Mouse (Mus musculus): ENCODE data around the gene Lmbr1l.
"Not testable (repeated sequence)": the region's sequence is repeated elsewhere in the genome, so short reads cannot be mapped to it uniquely, and the experiment has no call there.

Lmbr1l gene

DNA sequence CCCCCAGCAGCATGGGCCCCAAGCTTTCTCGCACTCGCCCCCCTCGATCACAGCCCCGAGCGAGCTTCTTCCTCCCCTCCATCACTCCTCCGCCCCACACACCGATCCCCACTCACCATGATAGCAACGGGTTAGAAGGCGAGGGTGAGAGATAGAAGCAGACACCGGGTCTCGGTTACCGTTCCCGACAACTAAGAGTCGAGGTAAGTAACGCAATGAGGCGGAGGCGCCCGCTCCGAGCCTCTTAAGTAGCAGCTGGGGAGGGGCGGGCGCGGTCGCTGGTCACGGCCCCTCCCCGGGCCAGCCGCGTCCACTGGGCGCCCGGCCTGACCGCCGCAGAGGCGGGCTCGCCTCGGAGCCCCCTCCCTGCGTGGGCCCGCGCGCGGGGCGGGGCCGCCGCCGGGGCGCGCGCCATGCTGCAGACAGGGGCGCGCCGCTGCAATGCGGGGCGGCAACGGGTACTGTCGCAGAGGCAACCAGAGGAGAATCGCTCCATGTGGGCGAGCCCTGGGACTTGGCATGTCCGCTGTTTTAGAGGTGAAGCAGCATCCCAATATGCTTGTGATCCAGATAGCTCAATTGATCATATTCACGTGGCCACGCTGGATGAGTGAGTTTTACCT lies 16.3 kb upstream of the Lmbr1l start, which contains the start of gene Tuba1b:
Gene Tuba1b (minus strand): TSS at position 349 of the 623 bp plus-strand sequence.
- DNase-seq (ENCODE audit: low read depth, low spot score): peak; percentile 88

DNA sequence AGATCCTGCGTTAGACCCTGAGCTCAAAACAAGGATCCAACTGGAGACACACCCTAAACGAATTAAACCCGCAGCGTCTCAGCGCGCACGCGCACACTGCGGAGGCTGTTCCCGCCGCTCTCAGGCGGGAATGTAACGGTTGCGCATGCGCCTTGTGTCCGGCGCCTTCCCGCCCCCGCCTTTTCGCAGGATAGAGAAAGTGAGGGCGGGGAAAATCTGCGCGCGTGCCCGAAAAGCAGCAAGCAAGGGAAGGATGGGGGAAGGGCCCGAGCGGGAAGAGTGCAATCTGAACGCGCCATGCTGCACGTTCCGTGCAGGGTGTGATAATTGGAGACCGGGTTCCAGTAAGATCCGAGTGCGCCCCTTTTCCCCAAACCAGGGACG lies 15.8 kb upstream of the Lmbr1l start:
- DNase-seq (ENCODE audit: low read depth, low spot score): peak; percentile 98

DNA sequence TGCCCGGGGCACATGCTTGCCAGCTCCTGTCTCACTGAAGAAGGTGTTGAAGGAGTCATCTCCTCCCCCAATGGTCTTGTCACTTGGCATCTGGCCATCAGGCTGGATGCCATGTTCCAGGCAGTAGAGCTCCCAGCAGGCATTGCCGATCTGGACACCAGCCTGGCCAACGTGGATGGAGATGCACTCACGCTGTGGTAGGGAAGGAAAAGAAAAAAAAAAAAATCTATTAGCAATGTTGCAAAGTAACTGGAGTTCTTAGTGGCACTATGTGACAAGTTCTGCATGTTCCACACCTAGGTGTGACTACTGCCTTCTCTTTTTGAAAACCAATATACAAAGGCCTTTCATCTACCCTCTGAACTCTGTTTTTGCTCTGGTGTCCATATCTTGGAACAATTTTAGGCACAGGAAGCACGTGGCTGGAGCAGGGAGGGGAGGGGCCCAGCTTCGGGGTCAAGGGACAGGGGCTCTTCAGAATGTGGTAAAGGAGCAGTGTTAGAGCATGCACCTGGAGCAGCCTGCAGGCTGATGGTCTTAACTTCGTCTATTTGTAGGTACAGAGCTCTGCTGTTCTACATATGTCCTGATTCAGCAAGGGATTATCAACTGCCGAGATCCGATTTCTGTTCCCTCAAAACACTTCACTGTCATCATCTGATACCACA lies 15.1 kb upstream of the Lmbr1l start:
- not testable (repeated sequence) for DNase-seq (ENCODE audit: low read depth, low spot score)

DNA sequence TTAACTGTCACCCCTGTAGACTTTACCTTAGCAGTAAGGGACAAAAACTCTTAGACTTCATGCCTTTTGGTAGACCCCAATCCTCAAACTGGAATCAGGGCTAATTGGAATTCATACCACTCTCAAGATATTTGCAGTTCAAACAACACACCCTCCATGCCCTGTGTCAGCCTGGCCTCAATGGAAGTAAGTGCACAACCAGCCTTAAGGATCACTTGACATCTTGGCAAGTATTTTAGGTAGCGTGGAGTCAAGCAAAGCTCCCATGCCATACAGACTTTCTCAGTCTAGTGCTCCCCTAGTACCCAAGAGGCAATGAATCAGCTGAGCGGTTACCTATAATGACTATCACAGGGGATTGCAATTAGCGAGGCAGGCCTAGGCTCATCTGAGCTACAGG lies 13.0 kb upstream of the Lmbr1l start:
- no peak for DNase-seq (ENCODE audit: low read depth, low spot score)

DNA sequence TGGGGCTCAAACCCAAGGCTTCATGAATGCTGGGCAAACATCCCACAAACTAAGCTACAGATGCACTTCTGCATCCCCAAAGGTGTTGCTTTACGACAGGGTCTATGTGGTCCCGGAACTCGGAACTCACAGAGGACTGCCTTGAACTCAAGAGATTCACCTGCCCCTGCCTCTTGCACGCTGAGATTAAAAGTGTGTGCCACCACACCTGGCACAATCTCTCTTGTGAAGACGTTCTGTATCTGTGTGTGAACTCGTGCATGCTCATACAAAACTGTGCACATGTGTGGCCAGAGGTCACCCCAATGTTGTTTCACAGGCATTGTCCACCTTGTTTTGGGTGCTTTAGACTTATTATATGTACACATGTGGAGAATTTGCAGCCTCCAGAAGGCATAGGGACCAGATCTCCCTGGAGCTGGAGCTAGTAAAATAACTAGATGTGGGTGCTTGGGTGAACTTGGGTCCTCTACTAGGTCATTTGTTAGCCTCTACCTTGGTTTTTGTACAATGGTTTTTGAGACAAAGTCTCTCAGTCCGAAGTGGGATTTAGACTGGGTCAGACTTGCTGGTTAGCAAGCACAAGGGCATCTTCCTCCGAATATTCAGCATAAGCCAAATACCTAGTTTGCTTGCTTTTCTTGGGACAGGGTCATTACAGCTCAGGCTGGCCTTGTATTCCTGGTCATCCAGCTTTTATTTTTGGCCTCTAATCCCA lies 12.1 kb upstream of the Lmbr1l start:
- DNase-seq (ENCODE audit: low read depth, low spot score): no peak

DNA sequence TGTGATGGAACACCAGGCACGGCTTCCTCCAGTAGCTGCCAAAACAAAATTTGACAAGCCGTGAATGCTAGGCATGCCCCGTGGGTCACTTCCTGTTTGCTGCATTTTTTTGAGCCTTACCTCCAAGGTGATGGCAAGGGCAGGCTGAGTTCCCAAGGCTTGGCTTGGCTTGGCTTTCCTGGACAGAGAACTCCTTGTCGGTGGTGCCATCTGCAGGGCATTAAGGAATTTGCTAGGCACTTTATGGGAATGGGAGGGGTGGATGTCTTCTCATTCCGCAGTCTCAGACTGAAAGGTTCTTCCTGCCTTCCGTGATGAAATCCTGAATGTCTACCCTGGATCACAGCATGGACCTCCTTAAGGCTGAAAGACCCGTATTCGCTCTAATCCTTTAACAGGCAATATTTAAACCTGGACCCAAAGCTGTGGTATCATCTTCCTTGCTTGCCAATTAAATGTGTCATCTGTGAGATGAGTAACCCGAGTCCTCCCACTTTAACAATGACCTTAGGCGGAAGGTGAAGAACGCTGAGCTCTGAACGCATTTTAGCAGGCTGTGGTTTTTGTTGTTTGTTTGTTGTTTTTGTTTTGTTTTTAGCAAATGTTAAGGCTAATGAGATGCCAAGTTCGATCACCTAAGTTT lies 10.7 kb upstream of the Lmbr1l start:
- DNase-seq (ENCODE audit: low read depth, low spot score): peak; percentile 78

DNA sequence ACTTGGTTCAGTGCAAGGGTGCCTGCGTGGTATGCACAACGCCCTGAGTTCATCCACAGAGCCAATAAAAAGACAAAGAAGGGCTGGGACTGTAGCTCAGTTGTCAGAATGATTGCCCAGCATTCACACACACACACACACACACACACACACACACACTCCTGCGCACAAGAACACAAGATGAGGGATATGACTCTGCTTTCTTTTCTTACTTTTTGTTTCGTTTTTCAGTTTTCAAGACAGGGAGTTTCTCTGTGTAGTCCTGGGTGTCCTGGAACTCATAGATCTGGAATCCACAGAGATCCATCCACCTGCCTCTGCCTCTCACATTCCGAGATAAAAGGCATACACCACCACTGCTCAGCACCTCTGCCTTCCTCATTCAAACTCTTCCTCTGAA lies 9.5 kb upstream of the Lmbr1l start:
- DNase-seq (ENCODE audit: low read depth, low spot score): no peak

DNA sequence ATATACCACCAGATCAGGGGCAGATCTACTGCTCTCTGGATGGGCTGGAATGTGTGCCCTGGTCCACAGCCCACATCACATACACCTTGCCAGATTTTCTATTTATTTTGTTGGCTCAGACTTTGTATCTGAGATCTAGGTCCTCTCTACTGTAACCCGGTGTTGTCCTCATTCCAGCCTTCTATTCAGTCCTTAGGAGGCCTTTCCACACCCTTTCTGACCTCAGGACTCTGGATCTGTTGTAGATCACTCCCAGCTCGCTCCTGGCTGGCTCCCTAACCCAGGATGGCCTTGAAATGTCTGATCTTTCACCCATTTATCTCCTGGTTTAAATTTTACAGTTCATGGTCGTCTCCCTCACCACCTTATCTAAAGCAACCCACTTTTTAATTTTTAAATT lies 6.7 kb upstream of the Lmbr1l start:
- no peak for DNase-seq (ENCODE audit: low read depth, low spot score)

DNA sequence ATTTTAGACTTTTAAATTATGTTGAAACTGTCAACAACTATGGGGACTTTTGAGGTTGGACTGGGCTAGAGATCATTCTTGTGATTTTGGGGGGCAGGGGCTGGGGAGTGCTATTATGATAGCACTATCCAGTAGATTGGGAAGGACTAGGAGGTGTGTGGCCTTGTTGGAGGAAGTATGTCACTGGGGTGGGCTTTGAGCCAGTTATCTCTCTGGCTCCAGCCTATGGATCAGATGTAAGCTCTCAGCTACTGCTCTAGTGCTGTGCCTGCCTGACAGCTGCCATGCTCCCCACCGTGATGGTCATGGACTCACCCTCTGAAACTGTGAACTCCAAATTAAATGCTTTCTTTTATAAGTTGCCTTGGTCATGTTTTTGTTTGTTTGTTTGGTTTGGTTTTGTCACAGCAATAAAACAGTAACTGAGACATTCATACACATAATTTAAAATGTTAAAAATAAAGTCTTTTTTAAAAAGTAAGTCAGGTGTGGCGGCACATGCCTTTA lies 5.1 kb upstream of the Lmbr1l start:
- DNase-seq (ENCODE audit: low read depth, low spot score): no peak

DNA sequence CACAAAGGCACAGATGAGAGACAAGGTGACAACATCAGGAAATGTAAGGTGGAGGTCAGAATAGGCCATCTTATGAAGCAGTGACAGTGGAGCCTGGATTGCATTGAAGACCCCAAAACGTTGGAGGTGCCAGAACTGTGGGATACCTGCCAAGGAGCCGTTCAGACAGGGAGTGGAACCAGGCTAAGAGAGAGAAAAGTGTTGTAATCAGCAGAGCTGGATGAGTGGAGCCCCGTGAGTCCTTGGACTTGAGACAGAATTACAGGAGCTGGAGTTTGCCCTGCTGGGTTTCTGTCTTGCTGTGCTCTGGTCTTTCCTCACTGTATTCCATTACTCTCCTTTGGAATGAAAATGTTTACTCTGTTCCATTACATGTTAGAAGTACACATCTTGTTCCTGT lies 4.5 kb upstream of the Lmbr1l start:
- no peak for DNase-seq (ENCODE audit: low read depth, low spot score)

DNA sequence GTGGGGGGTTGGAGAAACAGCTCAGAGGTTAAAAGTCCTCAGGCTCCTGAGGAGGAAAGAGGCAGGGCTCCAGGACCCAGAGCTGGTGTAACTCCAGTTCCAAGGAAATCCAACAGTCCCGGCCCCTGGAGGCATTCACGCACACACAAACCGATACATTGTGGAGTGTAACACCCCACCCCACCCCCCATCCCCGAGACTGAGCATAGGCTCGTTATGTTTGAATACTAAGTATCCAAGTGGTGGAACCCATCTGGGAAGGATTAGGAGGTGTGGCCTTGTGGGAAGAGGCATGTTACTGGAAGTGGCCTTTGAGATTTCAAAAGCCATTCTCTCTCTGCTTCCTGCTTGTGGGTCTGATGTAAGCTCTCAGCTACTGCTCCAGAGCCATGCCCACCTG lies 3.5 kb upstream of the Lmbr1l start:
- DNase-seq (ENCODE audit: low read depth, low spot score): no peak

DNA sequence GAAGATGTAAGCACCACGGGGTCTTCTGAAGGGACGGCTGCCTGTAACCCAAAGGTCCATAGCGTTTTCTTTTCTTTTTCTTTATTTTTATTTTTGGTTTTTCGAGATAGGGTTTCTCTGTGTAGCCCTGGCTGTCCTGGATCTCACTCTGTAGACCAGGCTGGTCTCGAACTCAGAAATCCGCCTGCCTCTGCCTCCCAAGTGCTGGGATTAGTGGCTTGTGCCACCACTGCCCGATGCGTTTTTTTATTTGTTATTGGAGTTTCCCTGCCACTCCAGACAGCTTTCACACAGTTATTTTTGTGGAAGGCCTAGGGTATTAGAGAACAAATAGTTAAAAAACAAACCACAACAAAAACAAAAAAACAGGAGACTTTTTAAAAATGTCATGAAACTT lies 466 bp upstream of the Lmbr1l start:
- DNase-seq (ENCODE audit: low read depth, low spot score): not testable (repeated sequence)

DNA sequence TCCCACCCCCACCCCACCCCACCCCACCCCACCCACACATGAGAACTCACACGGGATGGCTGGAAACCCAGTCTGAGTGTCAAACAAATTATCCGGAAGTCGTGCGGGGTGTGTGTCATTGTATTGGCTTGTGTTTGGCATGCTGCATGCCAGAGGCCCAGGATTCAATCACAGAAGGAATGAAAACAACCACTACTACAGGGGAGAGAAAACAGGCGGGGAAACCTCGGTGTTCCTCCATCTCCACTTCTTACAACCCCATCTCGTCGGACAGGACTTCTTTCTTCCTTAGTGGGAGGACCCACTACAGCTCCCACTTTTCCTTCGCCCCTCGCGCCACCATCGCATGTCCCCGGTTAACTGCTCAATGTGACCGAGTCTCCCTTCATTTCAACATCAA lies 940 bp downstream of the Lmbr1l start:
- no peak for DNase-seq (ENCODE audit: low read depth, low spot score)

DNA sequence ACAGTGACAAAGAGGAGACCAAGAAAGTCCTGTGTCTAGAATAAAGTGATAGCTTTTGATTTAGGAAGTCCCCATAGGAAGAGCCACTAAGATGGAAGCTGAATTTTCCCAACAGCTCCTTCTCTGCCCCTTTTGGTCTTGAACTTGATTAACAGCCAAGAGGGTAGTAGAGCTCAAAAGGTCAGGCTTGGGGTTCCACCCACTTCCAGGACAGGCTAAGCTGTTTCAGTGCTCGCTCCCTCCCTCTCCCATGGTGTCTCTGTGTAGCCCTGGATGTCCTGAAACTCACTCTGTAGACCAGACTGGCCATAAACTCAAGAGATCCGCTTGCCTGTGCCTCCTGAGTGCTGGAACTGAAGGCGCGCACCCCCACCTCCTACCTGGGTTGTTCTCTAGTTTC lies 2.0 kb downstream of the Lmbr1l start:
- DNase-seq (ENCODE audit: low read depth, low spot score): no peak

DNA sequence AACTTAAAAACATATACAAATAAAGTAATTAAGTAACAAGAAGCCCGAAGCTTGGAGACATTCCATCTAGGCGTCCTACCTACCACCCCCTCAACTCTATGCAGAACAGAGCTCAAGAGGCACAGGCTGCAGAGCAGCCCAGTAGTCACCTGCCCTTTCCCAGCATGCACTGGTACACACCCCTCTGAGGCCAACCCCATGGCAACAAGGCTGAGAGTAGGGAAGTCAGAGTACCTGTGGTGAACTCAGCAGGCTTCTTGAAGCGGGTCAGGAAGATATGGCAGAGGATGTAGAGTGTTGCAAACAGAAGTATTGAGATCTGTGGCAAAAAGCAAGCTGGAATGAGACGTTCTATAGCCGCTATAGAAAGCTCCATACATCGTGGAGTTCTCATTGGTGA lies 3.1 kb downstream of the Lmbr1l start:
- no peak for DNase-seq (ENCODE audit: low read depth, low spot score)

DNA sequence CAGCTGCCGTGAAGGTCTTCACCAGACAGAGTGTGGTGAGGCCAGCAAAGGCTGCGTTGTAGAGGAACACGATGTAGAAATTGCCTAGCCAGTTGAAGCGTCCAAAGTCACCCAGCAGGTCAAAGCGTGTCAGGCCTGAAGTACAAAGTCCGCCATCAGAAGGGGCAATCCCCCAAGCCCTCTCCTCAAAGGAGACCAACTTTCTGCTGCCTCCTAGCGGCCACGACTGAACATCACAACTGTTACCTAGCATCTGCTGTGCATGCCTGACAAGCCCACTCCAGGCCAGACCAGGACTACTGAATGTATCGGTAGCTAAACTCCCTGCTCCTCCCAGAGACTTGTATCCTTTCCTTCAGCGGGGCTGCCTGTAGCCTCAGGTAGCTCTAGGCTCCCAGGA lies 13.3 kb downstream of the Lmbr1l start:
- peak; percentile 65 for DNase-seq (ENCODE audit: low read depth, low spot score)

DNA sequence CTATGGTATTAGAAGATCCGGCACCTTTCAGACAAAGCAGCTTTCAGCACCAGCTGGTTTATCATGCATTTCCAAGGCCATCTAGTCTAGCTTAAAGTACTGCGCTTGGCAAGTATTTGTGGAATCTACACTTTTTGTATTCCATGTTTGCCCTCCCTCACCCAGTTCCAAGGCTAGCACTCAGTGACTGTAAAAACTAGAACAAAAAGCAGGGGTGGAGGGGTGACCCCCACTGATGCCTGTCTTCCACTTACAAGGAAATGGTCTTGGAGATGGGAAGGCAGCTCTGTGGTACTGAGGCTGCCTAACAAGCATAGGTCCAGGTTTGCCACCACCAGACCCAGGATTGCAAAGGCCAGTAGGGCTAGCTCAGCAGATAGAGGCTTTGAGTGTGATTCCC lies 15.4 kb downstream of the Lmbr1l start:
- DNase-seq (ENCODE audit: low read depth, low spot score): no peak

DNA sequence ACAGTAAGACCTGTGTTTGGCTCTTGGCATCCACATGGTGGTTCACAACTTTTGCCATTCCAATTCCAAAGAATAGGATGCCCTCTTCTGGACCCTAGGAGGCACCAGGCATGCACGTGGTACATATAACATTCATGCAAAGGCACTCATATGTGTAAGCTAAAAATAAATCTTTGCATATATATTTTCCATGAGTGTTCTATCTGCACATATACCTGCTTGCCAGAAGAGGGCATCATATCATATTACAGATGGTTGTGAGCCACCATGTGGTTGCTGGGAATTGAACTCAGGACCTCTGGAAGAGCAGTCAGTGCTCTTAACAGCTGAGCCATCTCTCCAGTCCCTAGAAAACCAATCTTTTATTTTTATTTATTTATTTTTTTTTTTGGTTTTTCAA lies 16.5 kb downstream of the Lmbr1l start:
- DNase-seq (ENCODE audit: low read depth, low spot score): no peak

DNA sequence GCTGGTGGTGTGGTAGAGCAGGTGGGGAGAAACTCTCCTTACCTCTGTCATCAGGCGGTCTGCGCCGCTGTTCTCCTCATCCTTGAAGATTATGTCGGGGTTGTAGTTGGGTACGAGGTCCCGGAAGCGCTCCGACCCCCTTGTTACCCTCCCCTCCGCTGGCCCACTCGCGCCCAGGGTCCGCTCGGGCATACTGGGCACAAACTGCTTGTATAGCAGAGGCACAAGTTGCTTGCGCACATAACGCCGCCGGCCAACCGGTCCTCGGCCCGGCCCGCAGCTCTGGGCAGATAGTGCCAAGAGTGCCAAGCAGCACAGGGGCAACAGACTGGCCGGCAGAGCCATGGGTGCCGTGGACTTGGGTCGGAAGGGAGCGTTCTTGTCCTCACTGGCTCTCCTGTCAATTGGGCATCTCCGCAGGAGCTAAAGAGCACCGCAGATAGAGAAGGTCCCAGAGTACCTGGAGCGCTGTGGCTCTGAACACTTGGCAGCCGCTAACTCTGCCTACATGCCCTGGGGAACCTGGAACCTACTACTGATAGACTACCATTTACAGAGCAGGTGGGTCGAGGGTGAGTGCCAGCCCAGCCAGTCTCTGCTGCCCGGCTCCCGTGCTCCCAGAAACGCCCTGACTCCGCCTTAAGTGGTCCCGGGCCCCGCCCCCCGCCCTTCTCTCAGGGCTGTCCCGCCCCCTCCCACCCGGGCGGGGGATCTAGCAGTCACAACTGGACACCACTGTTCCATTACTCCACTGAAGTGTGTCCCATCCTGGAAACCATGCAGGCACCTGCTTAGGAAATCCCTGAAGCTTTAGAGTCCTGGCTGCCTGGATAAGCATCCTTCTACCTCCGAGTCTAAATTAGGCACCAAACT lies 19.9 kb downstream of the Lmbr1l start, which contains the start of gene Dhh:
Gene Dhh (minus strand): TSS at position 613 of the 873 bp plus-strand sequence.
- no peak for DNase-seq (ENCODE audit: low read depth, low spot score)

DNA sequence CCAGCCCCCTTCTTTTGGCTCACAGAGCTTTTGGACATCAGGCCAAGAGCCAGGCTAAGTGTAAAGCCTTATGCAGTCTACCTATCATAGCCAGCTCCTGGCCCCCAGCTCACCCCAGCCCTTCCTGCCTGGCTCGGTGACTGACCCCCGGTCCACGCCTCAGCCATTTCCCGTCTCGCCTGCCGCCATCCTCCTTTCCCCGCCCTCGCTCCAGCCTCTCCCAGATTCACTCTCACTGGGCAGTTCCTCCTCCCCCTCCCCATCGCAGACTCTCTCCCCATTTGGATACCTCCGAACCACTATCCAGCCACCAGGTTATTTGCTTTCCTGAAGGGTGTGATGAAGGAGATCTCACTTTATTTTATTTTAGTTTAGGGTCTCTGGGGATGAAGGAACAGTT lies 20.5 kb downstream of the Lmbr1l start:
- no peak for DNase-seq (ENCODE audit: low read depth, low spot score)

All from forelimb bud, embryonic 11.5 days (tissue).